Mouse (Mus musculus): ENCODE results near the gene Gdap1l1.
A peak's percentile ranks its signal among the peaks of the same experiment; 100 is the strongest.
"Not testable (repeated sequence)": the region's sequence is repeated elsewhere in the genome, so short reads cannot be mapped to it uniquely, and the experiment has no call there.

The Gdap1l1 gene

DNA sequence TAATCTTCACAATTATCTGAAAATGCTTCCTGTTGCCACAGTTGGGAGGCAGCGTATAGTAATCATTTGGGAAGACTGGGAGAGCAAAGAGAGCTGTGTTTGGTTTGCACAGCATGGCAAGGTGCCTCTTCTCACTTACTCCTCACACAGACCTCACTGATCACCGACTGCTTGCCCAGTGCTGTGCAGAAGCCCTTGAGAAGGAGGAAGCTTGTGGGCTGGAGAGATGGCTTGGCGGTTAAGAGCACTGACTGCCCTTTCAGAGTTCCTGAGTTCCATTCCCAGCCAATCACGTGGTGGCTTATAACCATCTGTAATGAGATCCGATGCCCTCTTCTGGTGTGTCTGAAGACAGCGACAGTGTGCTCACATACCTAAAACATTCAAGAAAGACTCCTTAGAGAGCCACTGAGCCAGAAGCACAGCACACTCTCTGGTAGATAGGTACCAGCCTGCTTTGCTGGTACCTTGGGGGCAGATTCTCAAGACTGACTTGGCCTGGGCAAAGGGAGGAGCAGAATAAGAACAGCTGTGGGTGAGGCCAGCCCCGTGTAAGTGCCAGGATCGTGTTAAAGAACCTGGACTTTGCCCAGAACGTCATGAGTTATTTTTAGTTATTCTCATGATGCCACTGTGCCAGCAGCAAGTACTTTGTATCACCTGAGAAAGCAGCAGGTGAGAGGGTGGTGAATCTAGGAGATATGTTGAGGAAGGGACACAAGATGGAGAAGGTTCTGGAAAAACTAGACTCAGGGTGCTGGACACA lies 15.2 kb upstream of the Gdap1l1 start:
- no peak for DNase-seq (ENCODE audit: low spot score in 2 of 2)

DNA sequence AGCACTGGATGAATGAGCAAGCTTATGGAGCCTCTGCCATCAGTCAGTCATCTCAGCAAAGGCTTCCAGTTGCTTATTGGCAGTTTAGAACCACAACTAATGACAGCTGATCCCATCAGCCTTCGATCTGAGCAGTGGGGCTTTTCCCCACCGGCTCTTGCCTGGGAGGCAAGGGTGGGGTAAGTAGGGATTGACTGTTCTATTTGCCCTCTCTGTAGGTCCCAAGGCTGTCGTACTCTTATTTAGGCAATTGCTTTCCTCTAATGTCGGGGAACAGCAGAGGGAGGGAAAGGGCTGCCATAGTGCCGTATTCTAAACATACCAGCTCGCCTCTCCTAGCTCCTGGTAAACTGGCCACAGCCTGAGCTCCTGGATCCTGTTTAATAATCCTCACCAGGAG lies 13.7 kb upstream of the Gdap1l1 start, which contains the start of gene Oser1:
Gene Oser1 (minus strand): TSS at position 101 of the 400 bp plus-strand sequence.
- DNase-seq (ENCODE audit: low spot score in 2 of 2) = no peak

DNA sequence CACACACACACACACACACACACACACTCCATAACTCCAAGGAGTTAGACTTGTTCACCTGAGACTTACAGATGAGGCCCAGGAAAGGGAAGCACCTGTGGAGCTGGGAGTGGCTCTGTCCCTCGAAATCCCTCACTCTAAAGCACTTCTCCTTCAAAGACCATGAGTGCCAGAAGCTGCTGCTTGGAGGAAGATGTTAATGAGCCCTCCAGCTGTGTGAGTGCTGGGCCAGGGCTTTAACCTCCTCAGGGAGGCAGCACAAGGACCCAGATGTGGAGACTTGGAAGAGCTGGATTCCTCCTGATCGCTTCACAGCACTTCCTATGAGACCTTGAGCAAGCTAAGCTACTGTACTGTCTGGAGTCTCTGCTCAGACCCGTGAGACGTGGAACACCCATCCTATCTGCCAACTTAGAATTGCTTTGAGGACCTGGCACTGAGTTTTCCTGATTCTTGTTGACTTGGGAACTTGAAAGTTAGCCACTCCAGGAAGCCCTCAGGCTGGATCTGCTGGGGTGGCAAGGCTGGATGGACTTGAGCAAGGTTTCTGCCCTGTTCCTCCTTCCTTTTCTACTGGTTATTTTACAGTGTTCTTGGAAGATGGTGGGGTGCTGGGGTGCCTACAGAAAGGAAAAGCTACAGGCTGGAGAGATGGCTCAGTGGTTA lies 9.8 kb upstream of the Gdap1l1 start:
- DNase-seq (ENCODE audit: low spot score in 2 of 2) = no peak

- DNase-seq (ENCODE audit: low spot score in 2 of 2) = no peak
Observed at GRCm38 (mm10) chr2:163431289-163431688, 7.0 kb upstream of the Gdap1l1 start.

- no peak for DNase-seq (ENCODE audit: low spot score in 2 of 2)
Observed at GRCm38 (mm10) chr2:163433971-163434370, 4.3 kb upstream of the Gdap1l1 start.

- DNase-seq (ENCODE audit: low spot score in 2 of 2) = no peak
Observed at GRCm38 (mm10) chr2:163437800-163438199, 476 bp upstream of the Gdap1l1 start.

DNA sequence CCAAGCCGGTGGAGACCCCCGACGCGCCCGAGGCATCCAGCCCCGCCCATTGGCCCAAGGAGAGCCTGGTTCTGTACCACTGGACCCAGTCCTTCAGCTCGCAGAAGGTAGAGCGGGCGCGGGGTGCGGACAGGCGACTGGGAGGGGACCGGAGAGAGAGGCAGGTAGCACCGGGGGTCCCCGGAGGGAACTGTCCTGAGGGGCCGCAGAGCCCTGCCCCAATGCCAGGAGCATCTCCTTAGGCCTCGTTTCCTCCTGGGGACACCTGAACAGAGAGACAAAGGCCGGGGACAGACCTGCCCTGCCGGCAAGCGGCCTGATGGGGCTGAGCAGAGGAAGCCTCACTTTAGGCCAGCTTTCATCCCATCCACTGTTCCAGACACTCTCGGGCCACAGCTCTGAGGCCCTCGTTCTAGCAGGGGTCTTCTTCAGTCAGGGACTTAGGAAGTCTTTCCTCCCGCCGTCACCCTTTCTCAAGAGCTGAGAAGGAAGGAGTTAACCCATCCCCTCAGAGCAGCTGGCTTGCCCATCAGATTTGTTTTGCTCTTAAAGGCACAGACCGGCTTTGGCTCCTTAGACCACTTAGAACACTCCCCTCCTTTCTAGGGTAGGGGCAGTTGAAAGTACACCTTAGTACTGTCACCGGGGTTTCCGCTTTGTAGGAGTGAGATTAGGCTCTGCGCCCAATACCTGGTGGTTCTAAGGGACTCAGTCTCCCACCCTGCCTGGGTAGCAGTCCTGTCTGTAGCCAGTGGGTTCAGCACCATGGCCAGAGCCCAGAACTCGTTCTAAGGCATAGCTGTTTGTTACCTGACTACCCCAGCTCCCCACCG lies 559 bp downstream of the Gdap1l1 start:
- peak in 1 of 2 experiments; percentile 15 for DNase-seq (ENCODE audit: low spot score in 2 of 2)

- no peak for DNase-seq (ENCODE audit: low spot score in 2 of 2)
Observed at GRCm38 (mm10) chr2:163439488-163439887, 1.2 kb downstream of the Gdap1l1 start.

GRCm38 (mm10) chr2:163443543-163443942 lies 5.3 kb downstream of the Gdap1l1 start:
- DNase-seq (ENCODE audit: low spot score in 2 of 2) = no peak

DNA sequence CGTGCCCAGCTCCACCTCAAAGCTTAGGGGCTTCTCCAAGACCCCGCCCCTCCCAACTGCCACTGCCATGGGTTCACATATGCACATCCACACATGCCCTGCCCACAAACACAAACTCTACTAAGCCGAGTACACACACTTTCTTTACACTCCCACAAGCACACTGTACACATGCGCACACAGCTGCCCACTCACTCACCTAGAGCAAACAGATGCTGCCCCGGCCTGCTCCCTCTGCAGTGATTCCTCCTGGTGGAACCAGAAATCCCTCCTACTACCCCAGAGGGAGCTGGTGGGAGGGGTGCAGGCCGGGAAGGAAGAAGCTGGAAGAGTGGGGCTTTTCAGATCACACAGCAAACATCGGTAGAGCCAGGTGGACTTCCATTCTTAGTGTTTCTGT lies 5.7 kb downstream of the Gdap1l1 start:
- DNase-seq (ENCODE audit: low spot score in 2 of 2) = no peak

- DNase-seq (ENCODE audit: low spot score in 2 of 2) = no peak
Observed at GRCm38 (mm10) chr2:163447375-163447774, 9.1 kb downstream of the Gdap1l1 start.

- DNase-seq (ENCODE audit: low spot score in 2 of 2) = no peak
Observed at GRCm38 (mm10) chr2:163449276-163449675, 11.0 kb downstream of the Gdap1l1 start.

DNA sequence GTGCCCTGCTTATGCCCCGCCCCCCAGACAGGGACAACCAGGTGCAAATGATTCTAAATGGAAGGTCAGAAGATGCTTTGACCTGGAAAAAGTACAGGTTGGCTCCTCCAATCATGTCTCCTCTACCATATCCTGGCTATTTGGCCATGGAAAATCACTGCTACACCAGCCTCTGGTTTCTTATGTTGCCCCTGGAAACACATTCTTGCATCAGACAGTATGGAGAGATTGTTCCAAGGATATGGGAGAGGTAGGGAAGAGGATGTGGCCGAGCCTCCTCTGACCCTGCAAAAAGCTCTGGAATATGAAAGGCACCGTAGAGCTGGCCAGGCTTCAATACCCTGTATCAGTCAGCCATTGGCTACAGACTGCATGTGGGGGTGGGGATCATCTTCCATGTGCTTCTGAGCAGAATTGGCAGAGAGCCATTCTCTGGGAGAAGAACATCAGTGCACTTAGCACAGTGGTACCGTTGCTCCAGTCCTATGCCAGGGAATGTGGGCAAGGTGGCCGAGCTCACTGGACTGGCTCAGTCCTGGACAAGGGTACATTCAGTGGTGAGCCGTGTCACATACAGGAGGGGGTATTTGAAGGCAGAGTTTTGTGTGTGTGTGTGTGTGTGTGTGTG lies 12.5 kb downstream of the Gdap1l1 start:
- no peak for DNase-seq (ENCODE audit: low spot score in 2 of 2)

DNA sequence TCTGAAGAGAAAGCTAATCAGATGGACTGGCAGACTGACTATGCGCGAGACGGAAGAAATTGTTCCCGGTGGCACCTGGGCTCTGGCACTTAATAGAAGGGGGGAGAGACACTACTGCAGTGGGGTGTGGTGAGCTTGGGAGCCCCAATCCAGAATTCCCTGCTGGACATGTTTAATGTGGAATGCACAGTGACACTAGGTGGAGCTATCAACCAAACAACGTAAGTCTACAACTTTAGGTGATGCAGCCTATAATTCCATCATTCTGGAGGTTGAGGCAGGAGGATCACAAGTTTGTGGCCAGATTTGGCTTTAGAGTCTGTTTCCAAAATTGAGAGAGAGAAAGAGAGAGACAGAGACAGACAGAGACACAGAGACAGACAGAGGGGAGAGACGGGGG lies 14.5 kb downstream of the Gdap1l1 start:
- no peak for DNase-seq (ENCODE audit: low spot score in 2 of 2)

DNA sequence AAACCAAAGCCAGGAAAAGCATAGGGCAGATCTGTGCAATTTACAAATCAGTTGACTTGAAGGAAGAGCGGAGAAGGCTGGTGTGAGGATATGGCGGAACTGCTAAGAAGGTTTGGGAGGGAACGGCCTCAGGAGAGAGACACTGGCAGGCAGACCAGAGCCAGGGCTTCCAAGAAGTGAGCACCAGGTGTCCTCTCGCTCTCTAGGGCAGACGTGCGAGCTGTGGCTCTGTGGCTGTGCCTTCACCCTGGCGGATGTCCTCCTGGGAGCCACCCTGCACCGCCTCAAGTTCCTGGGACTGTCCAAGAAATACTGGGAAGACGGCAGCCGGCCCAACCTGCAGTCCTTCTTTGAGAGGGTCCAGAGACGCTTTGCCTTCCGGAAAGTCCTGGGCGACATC lies 15.1 kb downstream of the Gdap1l1 start:
- no peak for DNase-seq (ENCODE audit: low spot score in 2 of 2)

DNA sequence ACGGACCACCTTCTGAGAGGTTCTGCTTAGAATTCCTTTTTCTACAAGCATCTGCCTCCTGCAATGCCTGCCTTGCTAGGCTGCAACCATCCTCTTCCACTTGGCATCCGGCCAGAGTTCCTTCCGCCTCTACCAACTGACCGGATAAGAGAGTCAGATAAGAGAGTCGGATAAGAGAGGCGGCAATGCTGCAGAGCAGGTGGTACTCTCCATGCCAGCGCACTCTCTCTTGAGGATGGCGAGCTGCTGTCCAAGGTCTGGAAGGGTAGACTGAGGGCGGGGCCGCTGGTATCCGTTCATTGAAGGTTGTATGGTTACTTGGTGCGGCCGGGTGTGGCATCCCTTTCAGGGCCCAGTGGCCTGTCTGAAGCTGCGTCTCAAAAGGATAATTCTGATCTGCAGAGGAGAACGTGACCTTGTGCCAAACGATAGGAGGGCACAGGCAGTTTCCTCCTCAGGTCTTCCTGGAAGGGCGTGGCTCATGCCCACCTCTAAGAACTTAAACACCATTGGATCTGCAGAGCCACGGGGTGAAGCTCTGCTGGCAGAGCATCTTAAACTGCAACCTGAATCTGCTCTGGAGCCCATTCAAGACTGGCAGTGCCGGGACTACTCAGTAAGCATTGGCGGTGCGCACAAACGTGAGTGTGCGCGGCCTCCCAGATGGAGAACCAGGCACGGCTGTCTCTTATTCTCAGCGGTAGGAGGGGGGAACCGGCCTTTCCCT lies 20.4 kb downstream of the Gdap1l1 start:
- no peak for DNase-seq (ENCODE audit: low spot score in 2 of 2)

- DNase-seq (ENCODE audit: low spot score in 2 of 2) = no peak
Observed at GRCm38 (mm10) chr2:163459380-163459779, 21.1 kb downstream of the Gdap1l1 start.

DNA sequence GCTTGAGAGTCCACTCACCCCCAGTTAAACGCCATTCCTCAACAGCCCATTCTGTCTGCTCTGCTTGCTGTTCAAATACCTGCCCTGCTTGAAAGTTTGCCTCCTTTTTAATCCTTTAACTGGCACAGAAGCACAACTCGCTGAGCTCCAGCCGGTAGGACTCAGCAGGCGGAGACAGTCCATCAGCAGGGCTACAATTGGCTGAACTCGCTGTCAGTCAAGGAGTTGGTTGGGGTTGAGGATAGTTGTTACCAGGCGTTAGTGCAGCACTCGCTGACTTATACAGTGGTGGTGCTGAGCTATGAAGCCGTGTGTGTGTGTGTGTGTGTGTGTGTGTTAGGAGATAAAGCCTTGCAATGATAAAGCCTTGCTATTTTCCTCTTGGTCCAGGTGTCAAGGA lies 22.3 kb downstream of the Gdap1l1 start:
- no peak for DNase-seq (ENCODE audit: low spot score in 2 of 2)

- not testable (repeated sequence) for DNase-seq (ENCODE audit: low spot score in 2 of 2)
Observed at GRCm38 (mm10) chr2:163461307-163461706, 23.0 kb downstream of the Gdap1l1 start.

DNA sequence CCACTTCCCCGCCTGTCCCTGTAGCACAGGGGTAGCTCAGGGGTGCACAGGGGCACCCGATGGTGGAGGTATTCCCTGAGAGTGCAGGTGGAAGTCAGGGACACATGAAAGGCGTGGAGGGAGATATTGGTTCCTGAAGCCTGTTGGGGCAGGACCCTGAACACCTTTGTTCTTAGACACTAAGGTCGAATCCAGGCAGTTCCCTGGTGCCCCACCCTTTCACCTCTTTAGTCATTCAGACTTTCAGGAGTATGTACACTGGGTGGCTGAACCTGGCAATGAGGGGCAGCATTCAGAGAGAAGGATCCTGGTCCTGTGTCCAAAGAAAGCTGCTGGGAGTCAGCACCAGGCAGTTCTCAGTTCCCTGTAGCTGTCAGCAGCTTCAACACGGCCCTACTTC lies 24.1 kb downstream of the Gdap1l1 start:
- DNase-seq (ENCODE audit: low spot score in 2 of 2) = no peak

- DNase-seq (ENCODE audit: low spot score in 2 of 2) = no peak
Observed at GRCm38 (mm10) chr2:163462801-163463200, 24.5 kb downstream of the Gdap1l1 start.
